Mouse (Mus musculus): ENCODE measurements at regions not wholly inside any gene's neighbourhood (a gene's known extent, or its start where the extent isn't known, plus 50 kb on each side); places are given as distances from the start of the nearest gene placed in this dataset.
A peak's percentile ranks its signal among the peaks of the same experiment; 100 is the strongest.

DNA sequence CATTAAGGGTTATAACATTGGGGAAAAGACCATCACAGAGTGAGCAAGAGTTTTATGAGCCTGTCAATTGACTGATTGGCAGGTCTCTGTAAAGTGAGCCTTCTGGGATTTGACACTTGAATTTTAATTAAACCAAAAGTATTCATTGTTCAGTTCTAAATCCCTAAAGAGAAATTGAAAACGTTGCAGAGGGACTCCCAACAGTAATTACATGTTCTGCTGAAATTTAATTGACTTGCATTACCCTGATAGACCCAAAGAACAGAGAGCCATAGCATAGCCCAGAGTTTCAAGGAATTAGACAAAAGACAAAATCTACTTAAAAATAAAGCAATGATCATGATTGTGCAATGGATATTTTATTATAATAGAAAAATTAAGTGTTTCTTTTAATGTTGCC, 444.2 kb downstream of the Trim52 start:
- WGBS: 18% methylated on average over 1 of the region's 1 CpGs
- H3K4me3 ChIP-seq (replicated peaks): no peak overlapping the region
- no peak overlapping the region for H3K27ac ChIP-seq
- H3K9me3 ChIP-seq: no peaks in the 10 kb centered on the region
- no peak overlapping the region for H3K4me2 ChIP-seq
- no peaks in the 10 kb centered on the region for H3K4me1 ChIP-seq
- ATAC-seq (ENCODE audit: low FRiP score): no peak
- H3K9ac ChIP-seq: no peak overlapping the region
- H3K36me3 ChIP-seq (replicated peaks): no peaks in the 10 kb centered on the region
- no peaks in the 10 kb centered on the region for H3K27me3 ChIP-seq

DNA sequence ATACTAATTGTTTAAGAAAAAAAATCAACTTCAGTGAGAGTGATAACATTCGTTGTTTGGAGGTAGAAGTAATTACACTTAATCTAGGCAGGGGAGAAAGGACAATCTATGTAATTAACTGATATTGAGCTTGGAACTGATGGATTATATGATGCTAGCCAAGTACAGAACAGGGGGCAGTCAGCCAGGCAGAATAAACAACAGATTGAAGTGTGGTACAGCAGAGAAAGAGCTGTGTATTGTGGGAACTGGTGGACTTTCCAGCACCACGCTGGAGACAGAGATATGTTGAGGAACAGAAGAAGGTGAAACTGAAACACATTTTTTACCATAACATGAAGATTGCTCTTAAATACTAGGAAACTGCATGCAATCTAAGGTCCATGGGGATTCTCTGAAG, 473.3 kb downstream of the Trim52 start:
- no peak overlapping the region for H3K9ac ChIP-seq
- WGBS: 84% methylated on average over 2 of the region's 2 CpGs
- no peaks in the 10 kb centered on the region for H3K27me3 ChIP-seq
- no peaks in the 10 kb centered on the region for H3K9me3 ChIP-seq
- no peak for ATAC-seq (ENCODE audit: low FRiP score)
- H3K4me2 ChIP-seq: no peak overlapping the region
- H3K27ac ChIP-seq: no peak overlapping the region
- H3K4me1 ChIP-seq: no peaks in the 10 kb centered on the region
- no peaks in the 10 kb centered on the region for H3K36me3 ChIP-seq (replicated peaks)
- H3K4me3 ChIP-seq (replicated peaks): no peak overlapping the region

DNA sequence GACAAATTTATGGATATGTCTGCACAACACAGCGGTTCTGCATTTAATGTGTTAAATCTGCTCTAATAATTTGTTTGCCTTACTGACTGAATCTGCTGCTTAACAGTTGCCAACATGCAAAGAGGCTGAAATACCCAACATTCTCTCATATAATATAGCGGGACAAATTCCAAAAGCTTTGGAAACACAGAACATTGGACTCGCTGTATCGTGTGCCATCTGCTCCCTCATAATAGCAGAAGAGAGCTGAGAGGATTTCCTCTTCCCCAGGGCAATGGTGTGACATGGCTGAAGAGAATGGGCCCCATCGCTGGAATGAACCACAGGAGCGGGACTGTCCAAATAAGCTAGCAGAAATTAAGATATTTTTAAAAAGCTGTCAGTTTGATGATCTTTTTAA, 475.9 kb downstream of the Trim52 start:
- Histone ChIP-seq H3K9ac (no peak overlapping the region), H3K36me3 (replicated peaks) (no peaks in the 10 kb centered on the region), H3K27me3 (no peaks in the 10 kb centered on the region), H3K9me3 (no peaks in the 10 kb centered on the region), H3K4me3 (replicated peaks) (no peak overlapping the region), H3K4me2 (no peak overlapping the region), H3K4me1 (no peaks in the 10 kb centered on the region), H3K27ac (no peak overlapping the region)
- ATAC-seq (ENCODE audit: low FRiP score): no peak
- WGBS: 77% methylated on average over 6 of the region's 6 CpGs

DNA sequence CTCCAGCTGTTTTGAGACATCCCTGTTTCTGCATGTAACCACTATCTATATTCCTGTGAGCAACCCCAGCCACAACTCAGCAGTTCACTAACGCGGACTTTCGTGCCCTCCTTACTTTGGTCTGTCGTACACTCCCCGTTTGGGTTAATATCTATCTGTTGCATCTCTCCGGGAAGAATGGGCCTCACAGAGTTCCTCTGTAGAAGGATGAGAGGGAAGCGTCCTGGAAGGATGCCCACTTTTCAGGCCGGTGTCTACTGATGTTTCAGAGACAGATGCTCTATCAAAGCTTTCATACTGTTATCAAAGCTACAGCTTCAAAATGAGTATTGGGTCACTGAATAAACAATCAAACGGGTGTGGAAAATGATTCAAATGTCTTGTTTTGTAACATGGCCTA, 487.4 kb downstream of the Trim52 start:
- Histone ChIP-seq H3K4me2 (no peak overlapping the region), H3K4me3 (replicated peaks) (no peak overlapping the region), H3K27ac (no peak overlapping the region), H3K9ac (no peak overlapping the region), H3K9me3 (no peaks in the 10 kb centered on the region), H3K4me1 (no peaks in the 10 kb centered on the region), H3K36me3 (replicated peaks) (no peaks in the 10 kb centered on the region), H3K27me3 (no peaks in the 10 kb centered on the region)
- WGBS: 90% methylated on average over 9 of the region's 9 CpGs
- ATAC-seq (ENCODE audit: low FRiP score): no peak

DNA sequence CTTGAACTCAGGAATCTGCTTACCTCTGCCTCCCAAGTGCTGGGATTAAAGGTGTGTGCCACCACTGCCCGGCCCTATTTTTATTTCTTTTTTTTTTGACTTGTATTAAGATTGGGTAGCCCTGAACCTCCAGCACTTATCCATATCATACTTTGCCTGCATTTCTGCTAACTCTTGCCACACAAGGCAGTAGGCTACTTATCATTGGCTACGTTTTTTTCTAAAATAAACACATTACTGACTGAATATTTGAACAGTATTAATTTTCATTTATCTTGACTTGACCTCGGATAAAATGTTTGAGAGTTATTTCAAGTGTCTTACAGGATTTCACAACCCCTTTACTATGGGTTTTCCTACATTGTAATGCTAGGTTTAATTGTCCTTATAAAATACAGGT, 488.0 kb downstream of the Trim52 start:
- Histone ChIP-seq H3K4me3 (replicated peaks) (no peak overlapping the region), H3K4me2 (no peak overlapping the region), H3K27ac (no peak overlapping the region), H3K9me3 (no peaks in the 10 kb centered on the region), H3K36me3 (replicated peaks) (no peaks in the 10 kb centered on the region), H3K9ac (no peak overlapping the region), H3K27me3 (no peaks in the 10 kb centered on the region), H3K4me1 (no peaks in the 10 kb centered on the region)
- ATAC-seq (ENCODE audit: low FRiP score): no peak
- 84% methylated on average over 3 of the region's 3 CpGs for WGBS

DNA sequence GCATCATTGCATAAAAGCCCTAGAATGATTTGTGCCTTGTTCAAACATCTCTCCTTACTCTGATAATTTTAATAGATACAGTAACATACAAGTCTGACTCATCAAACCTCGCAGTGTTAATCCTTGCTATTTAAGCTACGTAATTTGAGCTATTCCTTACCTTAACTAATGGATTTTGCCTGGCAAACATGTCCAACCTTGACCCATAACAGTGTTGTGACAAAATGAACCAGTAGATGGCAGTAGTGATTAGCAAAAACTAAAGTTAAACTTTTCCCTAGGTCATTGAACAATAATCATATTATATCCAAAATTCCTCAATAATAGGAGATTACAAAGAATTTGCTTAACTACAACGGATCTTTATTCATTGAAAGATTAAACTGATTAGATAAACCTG, 501.0 kb downstream of the Trim52 start:
- Histone ChIP-seq H3K4me1 (peaks cover 13% of the 10 kb centered on the region), H3K4me2 (no peak overlapping the region), H3K27me3 (no peaks in the 10 kb centered on the region), H3K9ac (no peak overlapping the region), H3K36me3 (replicated peaks) (no peaks in the 10 kb centered on the region), H3K9me3 (no peaks in the 10 kb centered on the region), H3K4me3 (replicated peaks) (no peak overlapping the region), H3K27ac (no peak overlapping the region)
- WGBS: 16% methylated on average over 3 of the region's 3 CpGs
- peak; percentile 57; the same call in 1 of the 2 replicates for ATAC-seq (ENCODE audit: low FRiP score)

DNA sequence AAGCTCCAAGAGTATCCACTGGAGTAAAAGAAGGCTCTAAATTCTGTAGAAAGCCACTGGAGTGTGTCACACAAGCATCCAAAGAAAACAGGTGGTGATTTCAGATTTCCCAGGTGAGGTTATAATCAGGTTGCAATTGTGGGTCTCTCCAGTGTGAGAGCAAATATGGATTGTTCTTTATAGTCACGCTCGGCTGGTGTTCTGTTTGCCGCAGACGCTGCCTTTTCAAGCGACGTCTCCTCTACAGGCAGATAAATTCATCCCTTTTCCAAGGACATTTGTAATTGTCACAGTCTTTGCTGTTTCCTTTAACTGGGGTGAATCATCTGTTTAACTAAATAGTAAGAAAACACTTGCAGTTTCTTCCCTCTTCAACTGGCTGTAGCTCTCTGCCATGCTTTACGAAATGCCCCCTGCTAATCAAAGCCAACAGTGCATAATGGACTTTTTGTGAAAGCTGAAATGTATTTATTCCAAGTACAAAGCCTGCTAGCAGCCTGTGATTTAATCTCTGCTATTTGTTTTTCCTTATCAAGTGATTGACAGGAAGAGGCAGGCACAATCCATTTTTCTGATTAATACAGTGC, 502.4 kb downstream of the Trim52 start:
- no peak overlapping the region for H3K9ac ChIP-seq
- peak; percentile 31; the same call in 1 of the 2 replicates for ATAC-seq (ENCODE audit: low FRiP score)
- 0 out of 2 replicates have a peak overlapping the region, but pooled peaks have one; percentile 26 for H3K27ac ChIP-seq
- 9% methylated on average over 7 of the region's 7 CpGs for WGBS
- no peaks in the 10 kb centered on the region for H3K27me3 ChIP-seq
- no peak overlapping the region for H3K4me3 ChIP-seq (replicated peaks)
- H3K36me3 ChIP-seq (replicated peaks): no peaks in the 10 kb centered on the region
- H3K4me1 ChIP-seq: peaks cover 13% of the 10 kb centered on the region
- no peaks in the 10 kb centered on the region for H3K9me3 ChIP-seq
- peak overlapping the region; percentile 19 for H3K4me2 ChIP-seq
